Mouse (Mus musculus): Measurements from ENCODE around the gene Cdkl5. TPM values are rescaled to one million over a fixed set of nuclear protein-coding genes. Genes with fewer than 3 reads are reported as not detected.

The Cdkl5 gene
- 0.64 and 0.69 TPM in 2 replicates for total RNA-seq (2023)

GRCm38 (mm10) chrX:160994543-160995121 is at the start of gene Cdkl5:
TSS of gene Cdkl5 (minus strand) at chrX:160994704.

GRCm38 (mm10) chrX:160906952-160907351 is 87.6 kb downstream of the Cdkl5 start, which contains the start of gene Gja6:
TSS of gene Gja6 (minus strand) at chrX:160907052.

GRCm38 (mm10) chrX:160767713-160768112 is 226.8 kb downstream of the Cdkl5 start, which contains the start of gene Rs1:
TSS of gene Rs1 (plus strand) at chrX:160768013.

GRCm38 (mm10) chrX:160735650-160736049 is 258.9 kb downstream of the Cdkl5 start, which contains the start of gene Ppef1:
TSS of gene Ppef1 (minus strand) at chrX:160735765.

Other genes starting within 250 kb of the Cdkl5 start
- not detected in 2 replicates for gene Rs1, start 226.7 kb downstream of the Cdkl5 start, total RNA-seq (2023)
- gene Gja6, start 87.7 kb downstream of the Cdkl5 start, total RNA-seq (2023): not detected in 2 replicates
- 0.54 and 0.98 TPM in 2 replicates for gene Scml2, start 122.5 kb upstream of the Cdkl5 start, total RNA-seq (2023)